ENCODE assay signal across 9 mouse cellular contexts in genomic region chr15:101260874-101261622, GRCm38 (mm10). TPM values are rescaled to one million over a fixed set of nuclear protein-coding genes. Genes with fewer than 3 reads are reported as not detected.
DNase-seq lines count a peak whose midpoint lies in the region; ATAC-seq and TF ChIP-seq lines count a peak whose summit lies in the region.
"Had no signal": no experiment of that assay in that cellular context is flagged by ENCODE, and none has a peak within 500 bp of the region (broad histone marks: within the 10 kb centered on the region; RNA-seq: fewer than 3 reads in every experiment).

No protein-coding gene starts in this region.

- DNase-seq in frontal cortex, postnatal 25 days (ENCODE audit: low spot score in 2 of 2), result no peak
- DNase-seq in thymus, adult 2 months, result no peak
- no peak for DNase-seq in thymus, adult 18-20 months
- peak; percentile 60 for DNase-seq in telencephalon, adult 2 months (ENCODE audit: low read depth, low spot score)
- DNase-seq in gastrocnemius, postnatal 25 days, result no peak
- no peak for DNase-seq in layer of hippocampus, adult 9-11 months
- DNase-seq: B cell, adult 2 months had no signal

- no peak overlapping the region for H3K4me3 ChIP-seq in thymus, adult 2 months (ENCODE audit: control insufficient read depth, insufficient read depth, low read length)
- no peak overlapping the region for H3K4me3 ChIP-seq in intestine, postnatal 0 days (ENCODE audit: low read depth, low read length)

- no peak overlapping the region for H3K9ac ChIP-seq in intestine, postnatal 0 days (ENCODE audit: low read depth, low read length)

- peaks cover 81% of the 10 kb centered on the region for H3K4me1 ChIP-seq in thymus, adult 2 months (replicated peaks; ENCODE audit: control insufficient read depth, insufficient read depth, low read length)
- no peaks in the 10 kb centered on the region; the same call in 1 of the 2 replicates for H3K4me1 ChIP-seq in intestine, postnatal 0 days (replicated peaks; ENCODE audit: control insufficient read depth, insufficient read depth, low read length)

- no peaks in the 10 kb centered on the region for H3K9me3 ChIP-seq in intestine, postnatal 0 days (ENCODE audit: control insufficient read depth)

- peak overlapping the region; percentile 35; the same call in 1 of the 2 replicates for H3K27ac ChIP-seq in thymus, adult 2 months (ENCODE audit: control insufficient read depth, insufficient read depth, low read length)
- peak overlapping the region; percentile 24 for H3K27ac ChIP-seq in intestine, postnatal 0 days (ENCODE audit: low read depth, low read length)

- no peak for TF ChIP-seq CTCF in thymus, adult 2 months (IDR thresholded peaks at IDR 0.05; ENCODE audit: borderline replicate concordance, control insufficient read depth, extremely low read depth, insufficient read depth, low read length, poor library complexity)
- TF ChIP-seq CTCF in intestine, postnatal 0 days (IDR thresholded peaks at IDR 0.05; ENCODE audit: low read depth), result no peak

- ATAC-seq in frontal cortex, adult (ENCODE audit: low TSS enrichment), result peak; percentile 13; the same call in 1 of the 2 replicates
- no peak for ATAC-seq in intestine, postnatal 0 days

- H3K27me3 ChIP-seq in thymus, adult 2 months (ENCODE audit: control insufficient read depth, insufficient read depth, low read length), result no peaks in the 10 kb centered on the region
- no peaks in the 10 kb centered on the region for H3K27me3 ChIP-seq in intestine, postnatal 0 days (replicated peaks; ENCODE audit: control insufficient read depth, insufficient read depth, low read length)

- no peak overlapping the region; the same call in 1 of the 2 replicates for H3K4me2 ChIP-seq in intestine, postnatal 0 days (replicated peaks; ENCODE audit: low read depth)

- no peak for TF ChIP-seq POLR2A in thymus, adult 2 months (IDR thresholded peaks at IDR 0.05; ENCODE audit: control insufficient read depth, extremely low read depth, insufficient read depth, low read length, poor library complexity)

- H3K36me3 ChIP-seq in thymus, adult 2 months (ENCODE audit: control insufficient read depth, insufficient read depth, low read length), result no peaks in the 10 kb centered on the region
- H3K36me3 ChIP-seq in intestine, postnatal 0 days (ENCODE audit: control insufficient read depth, insufficient read depth), result no peaks in the 10 kb centered on the region

- 20% methylated on average over 13 of the region's 13 CpGs for WGBS in thymus, adult 2 months
- WGBS in intestine, postnatal 0 days, result 45% methylated on average over 13 of the region's 13 CpGs

RNA-seq across cellular contexts. Expression of gene Nr4a1, which starts 7.0 kb away (rescaled TPM):
- 164 TPM in 2 replicates for polyA plus RNA-seq in thymus, adult 2 months (2012; rRNA removed)
- 5.9 and 10.0 TPM in 2 replicates for polyA plus RNA-seq in intestine, postnatal 0 days (2015; fragmentation: Nextera tagmentation; extraction: Ambion mirVana)
- total RNA-seq in gastrocnemius, postnatal 25 days (2021), result 10 to 100 TPM; 52.2 to 90.7 TPM

RNA-seq across cellular contexts. Expression of gene Atg101, which starts 23.0 kb away (rescaled TPM):
- polyA plus RNA-seq in thymus, adult 2 months (2012; rRNA removed), result 68.5 and 75.2 TPM in 2 replicates
- polyA plus RNA-seq in intestine, postnatal 0 days (2015; fragmentation: Nextera tagmentation; extraction: Ambion mirVana), result 46.5 and 50.9 TPM in 2 replicates
- 10 to 100 TPM; 22.3 to 31.3 TPM for total RNA-seq in gastrocnemius, postnatal 25 days (2021)

RNA-seq across cellular contexts. Expression of gene 6030408B16Rik, which starts 32.0 kb away (rescaled TPM):
- polyA plus RNA-seq in thymus, adult 2 months (2012; rRNA removed), result 0.55 and 0.88 TPM in 2 replicates
- 0.48 and 0.77 TPM in 2 replicates for polyA plus RNA-seq in intestine, postnatal 0 days (2015; fragmentation: Nextera tagmentation; extraction: Ambion mirVana)
- total RNA-seq in gastrocnemius, postnatal 25 days (2021), result under 1 TPM; 0.31 to 0.32 TPM

RNA-seq across cellular contexts. Expression of gene Grasp, which starts 37.1 kb away (rescaled TPM):
- polyA plus RNA-seq in thymus, adult 2 months (2012; rRNA removed), result 10.2 and 15.4 TPM in 2 replicates
- 1.7 and 2.0 TPM in 2 replicates for polyA plus RNA-seq in intestine, postnatal 0 days (2015; fragmentation: Nextera tagmentation; extraction: Ambion mirVana)
- total RNA-seq in gastrocnemius, postnatal 25 days (2021), result 1 to 10 TPM; 4.3 to 5.7 TPM

Comparison
In these comparisons a context has a peak if more than half of its experiments do, and no peak if none do; other contexts are left out.
1. RNA of gene Nr4a1, which starts 7.0 kb away (polyA plus RNA-seq): 164 TPM in thymus, adult 2 months; 5.9 to 10.0 TPM in intestine, postnatal 0 days; every median in the first group is over 10 times any median in the second.